In the genomic region with DNA sequence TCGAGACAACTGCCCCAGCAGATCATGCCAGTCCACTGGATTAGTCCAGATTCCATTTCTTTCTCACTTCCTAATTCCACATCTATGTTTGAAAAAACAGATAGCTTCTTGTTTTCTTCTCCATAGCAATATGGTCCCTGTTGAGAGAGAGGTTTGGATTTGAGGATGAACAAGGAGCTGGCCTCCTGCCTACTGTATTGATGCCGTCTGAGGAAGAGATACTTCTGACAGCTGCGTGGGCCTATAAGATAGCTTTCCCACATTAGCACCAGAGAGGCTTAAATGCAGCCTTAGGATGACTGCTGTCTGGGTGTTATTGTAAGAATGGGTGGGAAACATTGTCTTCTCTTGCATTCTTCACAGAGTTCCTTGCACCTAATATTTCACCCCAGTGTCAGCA, we compare ENCODE assay signal across 15 mouse cellular contexts.
DNase-seq lines count a peak whose midpoint lies in the region; ATAC-seq lines count a peak whose summit lies in the region.
"Had no signal": no experiment of that assay in that cellular context is flagged by ENCODE, and none has a peak within 500 bp of the region (broad histone marks: within the 10 kb centered on the region; RNA-seq: fewer than 3 reads in every experiment).

No protein-coding gene starts in this region.

- H3K9ac ChIP-seq in neural tube, embryonic 11.5 days (ENCODE audit: low read length), result no peak overlapping the region
- no peak overlapping the region for H3K9ac ChIP-seq in forebrain, embryonic 13.5 days
- no peak overlapping the region for H3K9ac ChIP-seq in hindbrain, embryonic 16.5 days (ENCODE audit: low read depth, low read length)
- H3K9ac ChIP-seq in neural tube, embryonic 13.5 days, result no peak overlapping the region
- H3K9ac ChIP-seq: heart, embryonic 15.5 days had no signal

- no peak overlapping the region for H3K4me3 ChIP-seq in neural tube, embryonic 11.5 days (ENCODE audit: low read depth, low read length)
- H3K4me3 ChIP-seq in forebrain, embryonic 13.5 days, result no peak overlapping the region
- H3K4me3 ChIP-seq in hindbrain, embryonic 16.5 days (ENCODE audit: low read length), result no peak overlapping the region
- no peak overlapping the region for H3K4me3 ChIP-seq in neural tube, embryonic 13.5 days
- H3K4me3 ChIP-seq: heart, embryonic 15.5 days had no signal

- H3K4me2 ChIP-seq in neural tube, embryonic 11.5 days (ENCODE audit: low read depth), result no peak overlapping the region
- H3K4me2 ChIP-seq in forebrain, embryonic 13.5 days, result peak overlapping the region; percentile 36; the same call in 1 of the 2 replicates
- H3K4me2 ChIP-seq in hindbrain, embryonic 16.5 days (ENCODE audit: low read length), result no peak overlapping the region
- H3K4me2 ChIP-seq in neural tube, embryonic 13.5 days, result no peak overlapping the region
- H3K4me2 ChIP-seq: heart, embryonic 15.5 days; liver, embryonic 11.5 days had no signal

- H3K9me3 ChIP-seq in neural tube, embryonic 11.5 days (ENCODE audit: control insufficient read depth, low read length), result no peaks in the 10 kb centered on the region
- H3K9me3 ChIP-seq in forebrain, embryonic 13.5 days (replicated peaks), result no peaks in the 10 kb centered on the region
- no peaks in the 10 kb centered on the region for H3K9me3 ChIP-seq in hindbrain, embryonic 16.5 days (ENCODE audit: control insufficient read depth, low read length)
- H3K9me3 ChIP-seq in neural tube, embryonic 13.5 days, result no peaks in the 10 kb centered on the region
- H3K9me3 ChIP-seq: heart, embryonic 15.5 days had no signal

- peak overlapping the region; percentile 96 for H3K27ac ChIP-seq in neural tube, embryonic 11.5 days (ENCODE audit: low read depth, low read length)
- H3K27ac ChIP-seq in forebrain, embryonic 13.5 days, result peak overlapping the region; percentile 99
- peak overlapping the region; percentile 95 for H3K27ac ChIP-seq in hindbrain, embryonic 16.5 days (ENCODE audit: low read depth, low read length)
- peak overlapping the region; percentile 98 for H3K27ac ChIP-seq in neural tube, embryonic 13.5 days (replicated peaks)
- H3K27ac ChIP-seq: heart, embryonic 15.5 days had no signal

- no peak for DNase-seq in neural tube, embryonic 11.5 days (ENCODE audit: low spot score)
- DNase-seq in neural tube, embryonic 10.5 days (ENCODE audit: extremely low spot score, low spot score), result no peak
- DNase-seq in adrenal gland, adult 2 months, result no peak
- no peak for DNase-seq in kidney, adult 18-20 months
- DNase-seq in cerebellum, postnatal 14 days, result no peak
- DNase-seq: cerebellum, adult 9-10 months; kidney, postnatal 36 days; lung, postnatal 14 days; thymus, postnatal 14 days had no signal

- no peaks in the 10 kb centered on the region for H3K27me3 ChIP-seq in neural tube, embryonic 11.5 days (ENCODE audit: control insufficient read depth, insufficient read depth, low read length)
- no peaks in the 10 kb centered on the region for H3K27me3 ChIP-seq in forebrain, embryonic 13.5 days
- H3K27me3 ChIP-seq in hindbrain, embryonic 16.5 days (replicated peaks; ENCODE audit: control insufficient read depth, insufficient read depth, low read length), result no peaks in the 10 kb centered on the region
- H3K27me3 ChIP-seq in neural tube, embryonic 13.5 days, result no peaks in the 10 kb centered on the region
- H3K27me3 ChIP-seq: heart, embryonic 15.5 days had no signal

- H3K4me1 ChIP-seq in neural tube, embryonic 11.5 days (ENCODE audit: control insufficient read depth, insufficient read depth, low read length), result peaks cover 12% of the 10 kb centered on the region
- H3K4me1 ChIP-seq in forebrain, embryonic 13.5 days, result peaks cover 61% of the 10 kb centered on the region
- H3K4me1 ChIP-seq in hindbrain, embryonic 16.5 days (ENCODE audit: control insufficient read depth, insufficient read depth, low read depth, low read length), result peaks cover 35% of the 10 kb centered on the region
- peaks cover 50% of the 10 kb centered on the region for H3K4me1 ChIP-seq in neural tube, embryonic 13.5 days (replicated peaks)

- WGBS in neural tube, embryonic 11.5 days, result 87% methylated on average over 3 of the region's 3 CpGs
- WGBS in forebrain, embryonic 13.5 days, result 69% methylated on average over 3 of the region's 3 CpGs
- 53% methylated on average over 3 of the region's 3 CpGs for WGBS in hindbrain, embryonic 16.5 days
- WGBS in neural tube, embryonic 13.5 days, result 72% methylated on average over 3 of the region's 3 CpGs

- no peak for ATAC-seq in neural tube, embryonic 11.5 days (ENCODE audit: insufficient read depth, low FRiP score, low TSS enrichment)
- no peak for ATAC-seq in forebrain, embryonic 13.5 days
- ATAC-seq in hindbrain, embryonic 16.5 days, result no peak
- ATAC-seq in neural tube, embryonic 13.5 days (ENCODE audit: low read depth), result no peak

- H3K36me3 ChIP-seq in neural tube, embryonic 11.5 days (ENCODE audit: control insufficient read depth, insufficient read depth, low read length), result no peaks in the 10 kb centered on the region
- no peaks in the 10 kb centered on the region for H3K36me3 ChIP-seq in forebrain, embryonic 13.5 days (ENCODE audit: poor library complexity, severe bottlenecking)
- H3K36me3 ChIP-seq in hindbrain, embryonic 16.5 days (ENCODE audit: control insufficient read depth, insufficient read depth, low read length), result no peaks in the 10 kb centered on the region
- no peaks in the 10 kb centered on the region for H3K36me3 ChIP-seq in neural tube, embryonic 13.5 days
- H3K36me3 ChIP-seq: G1E; heart, embryonic 15.5 days had no signal
